ENCODE assay signal across 8 mouse cellular contexts in genomic region chr17:26715916-26716717, GRCm38 (mm10). TPM values are rescaled to one million over a fixed set of nuclear protein-coding genes. Genes with fewer than 3 reads are reported as not detected.
DNase-seq lines count a peak whose midpoint lies in the region; ATAC-seq and TF ChIP-seq lines count a peak whose summit lies in the region.

No protein-coding gene starts in this region.

- TF ChIP-seq CTCF in bone marrow, adult 2 months (IDR thresholded peaks at IDR 0.05; ENCODE audit: control insufficient read depth, insufficient read depth, low read length): no peak
- TF ChIP-seq CTCF in midbrain, postnatal 0 days (IDR thresholded peaks at IDR 0.05): no peak

- WGBS in bone marrow, adult 2 months: under 1% methylated on average over 73 of the region's 75 CpGs
- WGBS in embryonic facial prominence, embryonic 15.5 days: under 1% methylated on average over 62 of the region's 75 CpGs
- WGBS in limb, embryonic 14.5 days: 5% methylated on average over 50 of the region's 75 CpGs
- WGBS in midbrain, postnatal 0 days: under 1% methylated on average over 41 of the region's 75 CpGs

- H3K27me3 ChIP-seq in embryonic facial prominence, embryonic 15.5 days: no peaks in the 10 kb centered on the region
- no peaks in the 10 kb centered on the region for H3K27me3 ChIP-seq in limb, embryonic 14.5 days (ENCODE audit: control insufficient read depth, insufficient read depth, low read length)
- H3K27me3 ChIP-seq in midbrain, postnatal 0 days (ENCODE audit: insufficient read depth, low read length): no peaks in the 10 kb centered on the region

- H3K27ac ChIP-seq in bone marrow, adult 2 months (ENCODE audit: control insufficient read depth, insufficient read depth, low read depth, low read length, poor library complexity): peak overlapping the region; percentile 92
- H3K27ac ChIP-seq in embryonic facial prominence, embryonic 15.5 days (replicated peaks): peak overlapping the region; percentile 79
- peak overlapping the region; percentile 69 for H3K27ac ChIP-seq in limb, embryonic 14.5 days (replicated peaks; ENCODE audit: low read depth, low read length)
- peak overlapping the region; percentile 82 for H3K27ac ChIP-seq in midbrain, postnatal 0 days (ENCODE audit: low read depth, low read length)

- peak overlapping the region; percentile 69 for H3K4me2 ChIP-seq in embryonic facial prominence, embryonic 15.5 days (replicated peaks)
- peak overlapping the region; percentile 58 for H3K4me2 ChIP-seq in limb, embryonic 14.5 days (replicated peaks; ENCODE audit: low read depth, low read length, severe bottlenecking)
- H3K4me2 ChIP-seq in midbrain, postnatal 0 days (ENCODE audit: low read depth, low read length, poor library complexity, severe bottlenecking): peak overlapping the region; percentile 58

- H3K4me3 ChIP-seq in bone marrow, adult 2 months (replicated peaks; ENCODE audit: control insufficient read depth, low read depth, low read length): peak overlapping the region; percentile 82
- H3K4me3 ChIP-seq in embryonic facial prominence, embryonic 15.5 days (replicated peaks): peak overlapping the region; percentile 96
- H3K4me3 ChIP-seq in limb, embryonic 14.5 days (replicated peaks; ENCODE audit: low read length): peak overlapping the region; percentile 97
- H3K4me3 ChIP-seq in midbrain, postnatal 0 days (ENCODE audit: low read depth, low read length): peak overlapping the region; percentile 96

- no peaks in the 10 kb centered on the region for H3K9me3 ChIP-seq in embryonic facial prominence, embryonic 15.5 days (replicated peaks)
- no peaks in the 10 kb centered on the region for H3K9me3 ChIP-seq in limb, embryonic 14.5 days (ENCODE audit: control insufficient read depth, low read length)
- no peaks in the 10 kb centered on the region for H3K9me3 ChIP-seq in midbrain, postnatal 0 days (ENCODE audit: low read length)

- H3K9ac ChIP-seq in embryonic facial prominence, embryonic 15.5 days: peak overlapping the region; percentile 51
- peak overlapping the region; percentile 72 for H3K9ac ChIP-seq in limb, embryonic 14.5 days (ENCODE audit: low read depth, low read length, severe bottlenecking)
- H3K9ac ChIP-seq in midbrain, postnatal 0 days (replicated peaks; ENCODE audit: low read length, poor library complexity, severe bottlenecking): peak overlapping the region; percentile 68

- H3K4me1 ChIP-seq in bone marrow, adult 2 months (ENCODE audit: control insufficient read depth, insufficient read depth, low read length): no peaks in the 10 kb centered on the region; the same call in 1 of the 2 replicates
- no peaks in the 10 kb centered on the region for H3K4me1 ChIP-seq in embryonic facial prominence, embryonic 15.5 days
- H3K4me1 ChIP-seq in limb, embryonic 14.5 days (ENCODE audit: control insufficient read depth, insufficient read depth, low read length): peaks cover 6% of the 10 kb centered on the region
- 0 out of 2 replicates have a peak, but pooled peaks cover 3% of the 10 kb centered on the region for H3K4me1 ChIP-seq in midbrain, postnatal 0 days (ENCODE audit: insufficient read depth, low read length)

- H3K36me3 ChIP-seq in embryonic facial prominence, embryonic 15.5 days: no peaks in the 10 kb centered on the region
- no peaks in the 10 kb centered on the region; the same call in 1 of the 2 replicates for H3K36me3 ChIP-seq in limb, embryonic 14.5 days (ENCODE audit: control insufficient read depth, insufficient read depth, low read length)
- H3K36me3 ChIP-seq in midbrain, postnatal 0 days (ENCODE audit: insufficient read depth, low read length): no peaks in the 10 kb centered on the region

- TF ChIP-seq POLR2A in bone marrow, adult 2 months (IDR thresholded peaks at IDR 0.05; ENCODE audit: borderline replicate concordance, control insufficient read depth, low read depth, low read length): peak; percentile 49; the same call in 1 of the 2 replicates
- peak; percentile 48; the same call in 1 of the 2 replicates for TF ChIP-seq POLR2A in limb, embryonic 14.5 days (IDR thresholded peaks at IDR 0.05; ENCODE audit: borderline replicate concordance, extremely low read depth, insufficient read depth, insufficient read length)

- peak; percentile 98 for DNase-seq in 416B (ENCODE audit: low read depth)
- DNase-seq in heart, adult 8-10 months (ENCODE audit: low spot score): peak; percentile 95
- peak; percentile 97 for DNase-seq in kidney, adult 9 months
- DNase-seq in limb, embryonic 14.5 days (ENCODE audit: low spot score): peak; percentile 97
- DNase-seq in midbrain, postnatal 0 days (ENCODE audit: low spot score): peak; percentile 98
- DNase-seq in spleen, postnatal 14 days (ENCODE audit: low spot score in 2 of 2): peak; percentile 89 to 91

- ATAC-seq in embryonic facial prominence, embryonic 15.5 days (ENCODE audit: insufficient number of reproducible peaks, low FRiP score, low TSS enrichment, low read depth): peak; percentile 97
- ATAC-seq in limb, embryonic 14.5 days (ENCODE audit: low FRiP score, low read depth): peak; percentile 96
- ATAC-seq in midbrain, postnatal 0 days (ENCODE audit: low FRiP score): peak; percentile 98

RNA-seq across cellular contexts. Expression of gene Crebrf, which starts 0.7 kb away (rescaled TPM):
- 28.1 and 33.9 TPM in 2 replicates for polyA plus RNA-seq in bone marrow, adult 2 months (2011; ENCODE audit: insufficient read depth, insufficient read length, low replicate concordance, missing spikeins)
- 7.5 and 9.3 TPM in 2 replicates for polyA plus RNA-seq in embryonic facial prominence, embryonic 15.5 days (2015; fragmentation: Nextera tagmentation; extraction: Ambion mirVana)
- 10 to 100 TPM; 51.1 to 83.8 (median 68.4) TPM for total RNA-seq in heart, adult 8-10 months (2022)
- 4.9 and 5.0 TPM in 2 replicates for polyA plus RNA-seq in limb, embryonic 14.5 days (2012; rRNA removed)
- 5.9 and 6.5 TPM in 2 replicates for polyA plus RNA-seq in limb, embryonic 14.5 days (2014; fragmentation: Nextera tagmentation; extraction: Ambion mirVana)
- total RNA-seq in midbrain, postnatal 0 days (2014; rRNA removed): 18.5 and 28.0 TPM in 2 replicates
- polyA plus RNA-seq in midbrain, postnatal 0 days (2015; fragmentation: Nextera tagmentation; extraction: Ambion mirVana): 10.2 and 11.5 TPM in 2 replicates

RNA-seq across cellular contexts. Expression of gene Atp6v0e, which starts 53.1 kb away (rescaled TPM):
- polyA plus RNA-seq in bone marrow, adult 2 months (2011; ENCODE audit: insufficient read depth, insufficient read length, low replicate concordance, missing spikeins): 80.6 and 112 TPM in 2 replicates
- 255 and 256 TPM in 2 replicates for polyA plus RNA-seq in embryonic facial prominence, embryonic 15.5 days (2015; fragmentation: Nextera tagmentation; extraction: Ambion mirVana)
- 10 to 100 TPM; 55.2 to 67.1 (median 65.5) TPM for total RNA-seq in heart, adult 8-10 months (2022)
- polyA plus RNA-seq in limb, embryonic 14.5 days (2012; rRNA removed): 167 and 183 TPM in 2 replicates
- polyA plus RNA-seq in limb, embryonic 14.5 days (2014; fragmentation: Nextera tagmentation; extraction: Ambion mirVana): 203 and 228 TPM in 2 replicates
- 45.0 and 85.3 TPM in 2 replicates for total RNA-seq in midbrain, postnatal 0 days (2014; rRNA removed)
- 80.6 and 86.8 TPM in 2 replicates for polyA plus RNA-seq in midbrain, postnatal 0 days (2015; fragmentation: Nextera tagmentation; extraction: Ambion mirVana)

Comparison
In these comparisons a context has a peak if more than half of its experiments do, and no peak if none do; other contexts are left out.
1. Peak in every context shown above with its lines: DNase-seq, ATAC-seq, H3K4me3 ChIP-seq and H3K27ac ChIP-seq.